Mouse (Mus musculus) megakaryocyte-erythroid progenitor cell, adult 5-6 weeks (primary cell): ENCODE data around the gene Cdh16. TPM values are rescaled to one million over a fixed set of nuclear protein-coding genes. Genes with fewer than 3 reads are reported as not detected.
A peak's percentile ranks its signal among the peaks of the same experiment; 100 is the strongest.
"Not testable (repeated sequence)": the region's sequence is repeated elsewhere in the genome, so short reads cannot be mapped to it uniquely, and the experiment has no call there.

Experiments
- ATAC-seq: replicated peaks from 2 replicates; pipeline ENCODE4 v1.8.0; 2016; ENCODE audit warnings: mild to moderate bottlenecking, inconsistent platforms; ENCODE audit not compliant: severe bottlenecking, poor library complexity, low FRiP score, low TSS enrichment
- total RNA-seq, 2 experiments: library from RNA; stranded (forward) in 1 of 2; stranded (reverse) in 1 of 2; fragments of 200-1000, 215-1000 nt in 1 of 2; fragments of >200 nt in 1 of 2; fragmentation: Nextera tagmentation in 1 of 2; gene quantifications; 2 replicates each; pipeline ENCODE4 v1.2.3; 2014 to 2017

Gene Cdh16
- total RNA-seq, 2 experiments from 2014 or later, result not detected

DNA sequence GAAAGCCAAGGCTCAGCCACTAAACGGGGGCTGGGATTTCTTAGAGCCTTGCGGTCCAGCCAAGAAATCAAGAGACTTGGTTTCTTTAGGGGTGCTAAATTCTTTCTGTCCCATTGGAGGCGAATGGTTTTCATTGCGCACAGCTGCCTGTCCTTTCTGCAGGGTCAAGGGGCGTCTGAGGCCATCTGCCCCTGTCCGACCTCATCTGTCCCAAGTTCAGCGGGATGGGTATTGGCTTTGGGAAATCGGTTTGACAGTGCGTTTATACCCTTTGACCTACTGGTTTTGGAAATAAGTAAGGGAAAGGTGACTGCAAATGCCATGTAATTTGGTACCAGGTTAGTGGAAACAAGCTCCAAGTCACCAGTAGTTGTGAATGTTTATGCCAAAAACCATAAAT lies 32.3 kb downstream of the Cdh16 start:
- ATAC-seq, result no peak

DNA sequence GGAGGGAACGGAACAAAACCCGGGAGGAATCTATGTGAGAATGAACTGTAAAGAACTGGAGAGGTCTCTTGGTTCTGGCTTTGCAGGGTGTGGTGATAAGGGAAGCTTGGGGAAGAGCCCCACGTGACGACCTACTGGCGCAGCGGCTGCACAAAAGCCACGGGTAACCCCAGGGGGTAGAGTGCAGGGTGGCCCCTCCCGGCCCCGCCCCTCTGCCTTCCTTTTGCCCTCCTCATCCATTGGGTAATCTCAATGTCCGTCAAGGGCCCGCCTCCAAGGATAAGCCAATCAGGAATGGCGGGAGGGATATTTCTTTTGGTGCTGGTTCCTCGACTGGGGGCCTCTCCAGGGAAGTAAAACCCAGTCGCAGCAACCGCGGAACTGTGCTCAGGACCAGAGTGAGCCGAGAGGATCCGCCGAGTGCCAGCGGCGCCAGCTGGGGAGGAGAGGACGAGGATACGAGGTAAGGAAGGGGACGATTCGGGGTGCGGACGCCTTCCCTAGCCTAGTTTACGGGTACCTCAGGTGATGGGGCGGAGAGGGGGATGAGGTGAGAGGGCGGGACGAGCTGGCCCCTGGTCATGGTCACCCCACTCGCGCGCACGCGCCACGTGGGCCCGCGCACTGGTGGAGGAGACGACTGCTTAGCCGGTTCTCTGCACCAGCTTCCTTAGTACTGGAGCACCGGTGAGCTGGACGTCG lies 32.9 kb downstream of the Cdh16 start, which contains the start of gene Pdp2:
Pdp2 (plus strand) TSS at position 319 of the 702 bp plus-strand sequence.
- peak; percentile 92 for ATAC-seq

DNA sequence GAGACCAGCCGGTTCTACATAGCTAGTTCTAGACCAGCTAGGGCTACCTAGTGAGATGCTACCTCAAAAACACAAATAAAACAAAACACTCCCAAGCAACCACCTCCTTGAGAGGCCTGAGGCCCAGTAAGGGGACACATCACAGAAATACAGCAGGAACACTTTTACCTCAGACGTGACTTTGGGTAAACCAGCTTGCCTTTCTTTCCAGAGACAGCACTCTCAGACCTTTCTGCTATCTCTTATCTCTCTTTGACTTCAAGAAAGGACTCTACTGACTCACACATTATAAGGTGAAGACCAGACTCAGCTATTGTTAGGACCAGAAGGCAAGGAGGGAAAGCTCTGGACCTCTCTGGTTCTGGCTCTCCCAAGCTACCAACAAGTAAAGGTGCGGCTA lies 33.9 kb downstream of the Cdh16 start:
- ATAC-seq, result no peak

DNA sequence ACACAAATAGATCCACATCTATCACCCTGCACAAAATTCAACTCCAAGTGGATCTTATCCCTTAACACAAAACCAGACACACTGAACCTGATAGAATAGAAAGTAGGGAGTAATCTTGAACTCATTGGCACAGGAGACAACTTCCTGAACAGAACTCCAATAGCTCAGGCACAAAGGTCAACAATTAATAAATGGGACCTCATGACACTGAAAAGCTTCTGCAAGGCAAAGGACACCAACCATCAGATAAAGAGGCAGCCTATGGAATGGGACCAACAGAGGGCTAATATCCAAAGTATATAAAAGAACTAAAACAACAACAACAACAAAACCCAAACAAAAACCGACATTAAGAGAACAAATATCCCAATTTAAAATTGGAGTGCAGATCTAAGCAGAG lies 39.7 kb downstream of the Cdh16 start:
- ATAC-seq, result no peak

DNA sequence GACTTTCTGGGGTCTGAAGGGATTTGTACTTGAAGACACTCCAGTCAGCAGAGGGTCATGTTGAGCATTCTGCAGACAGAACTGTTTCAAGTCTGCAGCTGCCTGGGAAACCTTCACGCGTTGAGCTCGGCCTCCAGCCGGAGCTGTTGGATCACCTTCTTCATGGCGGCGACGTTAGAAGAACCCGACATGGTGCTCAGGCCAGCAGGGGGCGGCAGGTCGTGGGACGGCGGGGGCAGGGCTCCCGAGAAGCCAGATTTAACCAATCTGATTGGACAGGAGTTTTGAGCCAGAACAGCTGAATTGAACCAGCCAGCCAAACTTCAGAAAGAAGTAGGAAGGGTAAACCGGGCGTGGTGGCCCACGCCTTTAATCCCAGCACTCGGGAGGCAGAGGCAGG lies 46.6 kb downstream of the Cdh16 start:
- ATAC-seq, result not testable (repeated sequence)

DNA sequence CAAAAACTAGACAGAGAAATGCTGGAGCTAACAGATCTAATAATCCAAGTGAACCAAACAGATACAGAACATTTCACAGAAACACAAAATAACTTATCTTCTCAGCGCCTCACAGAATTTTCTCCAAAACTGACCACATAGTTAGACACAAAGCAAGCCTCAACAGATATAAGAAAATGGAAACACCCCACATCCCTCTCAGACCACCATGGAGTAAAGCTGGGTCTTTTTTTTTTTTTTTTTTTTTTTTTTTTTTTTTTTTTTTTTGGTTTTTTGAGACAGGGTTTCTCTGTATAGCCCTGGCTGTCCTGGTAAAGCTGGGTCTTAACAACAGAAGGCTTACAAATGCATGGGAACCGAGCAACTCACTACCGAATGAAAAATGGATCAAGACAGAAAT lies 47.4 kb downstream of the Cdh16 start:
- no peak for ATAC-seq

DNA sequence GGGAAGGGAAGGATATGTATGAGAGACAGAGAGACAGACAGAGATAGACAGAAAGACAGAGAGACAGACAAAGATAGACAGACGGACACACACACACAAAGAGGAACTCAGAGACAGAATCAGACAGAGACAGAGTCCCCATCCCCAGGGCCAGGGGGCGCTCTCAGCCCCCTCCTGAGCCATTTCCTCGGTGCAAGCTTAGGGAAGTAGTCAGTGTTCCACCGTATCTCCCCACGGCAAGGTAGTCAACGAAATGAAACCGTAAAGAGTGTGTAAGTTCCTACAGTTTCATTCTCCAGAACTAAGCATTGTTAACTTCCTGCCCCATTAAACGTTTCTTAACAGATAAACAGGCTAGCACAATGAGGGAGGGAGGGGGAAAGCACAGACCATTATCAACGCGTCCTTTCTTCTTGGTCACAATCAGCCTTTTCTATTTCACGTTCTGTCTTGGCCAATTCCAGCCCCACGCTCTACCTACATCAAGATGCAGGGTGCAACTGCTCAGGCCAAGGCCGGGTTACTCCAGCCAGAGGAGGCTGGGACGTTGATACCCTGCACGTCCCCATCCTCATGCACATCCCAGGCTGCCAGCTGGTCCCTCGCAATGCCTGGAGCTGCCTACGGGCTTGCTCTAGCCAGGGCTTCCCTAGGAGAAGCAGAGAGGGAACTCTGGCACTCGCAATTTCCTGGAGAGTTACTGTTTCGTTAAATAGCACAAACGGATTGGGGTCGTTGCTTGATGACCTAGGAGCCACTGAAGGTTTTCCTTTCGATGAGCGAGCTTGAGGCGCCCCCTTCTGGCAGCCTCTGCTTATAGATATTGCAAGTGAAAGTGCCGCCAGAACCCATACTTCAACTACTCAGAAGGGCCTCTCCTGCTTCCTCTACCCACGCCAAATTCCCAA lies 53.5 kb downstream of the Cdh16 start:
- peak; percentile 91 for ATAC-seq

DNA sequence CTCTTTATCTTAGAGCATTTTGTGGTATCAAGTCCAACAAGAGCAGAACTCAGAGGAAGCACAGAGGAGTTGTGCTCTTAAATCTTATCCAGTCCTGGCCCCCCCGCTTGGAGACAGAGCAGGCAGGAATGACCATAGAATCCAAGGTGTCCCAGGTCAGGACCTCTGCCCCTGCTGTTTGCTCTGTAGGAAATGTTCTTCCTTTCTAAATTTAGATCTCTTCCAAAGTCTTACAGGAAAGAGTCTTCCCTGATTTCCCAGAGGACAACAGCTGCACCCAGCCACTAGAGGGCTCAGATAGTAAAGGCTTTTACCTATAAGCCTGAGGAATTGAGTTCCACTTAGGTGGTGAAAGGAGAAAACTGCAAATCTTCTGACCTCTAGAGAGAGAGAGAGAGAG lies 54.6 kb downstream of the Cdh16 start:
- ATAC-seq, result 0 out of 2 replicates have a peak, but pooled peaks have one; percentile 24

DNA sequence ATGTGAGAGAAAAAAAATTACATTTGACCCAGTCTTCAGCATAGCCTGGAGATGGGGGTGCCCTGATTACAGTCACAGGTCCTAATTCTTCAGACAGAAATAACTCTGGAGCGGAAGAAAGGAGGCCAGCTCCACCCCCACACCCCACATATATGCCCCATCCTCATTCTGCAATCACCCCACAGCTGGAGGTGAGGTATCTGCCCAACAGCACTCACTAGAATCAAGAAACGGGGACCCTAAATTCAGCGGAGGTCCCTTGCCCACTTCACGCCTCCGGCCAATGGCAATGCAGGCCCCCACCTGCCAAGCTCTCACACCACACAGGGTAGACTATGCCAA lies 58.8 kb downstream of the Cdh16 start:
- no peak for ATAC-seq

DNA sequence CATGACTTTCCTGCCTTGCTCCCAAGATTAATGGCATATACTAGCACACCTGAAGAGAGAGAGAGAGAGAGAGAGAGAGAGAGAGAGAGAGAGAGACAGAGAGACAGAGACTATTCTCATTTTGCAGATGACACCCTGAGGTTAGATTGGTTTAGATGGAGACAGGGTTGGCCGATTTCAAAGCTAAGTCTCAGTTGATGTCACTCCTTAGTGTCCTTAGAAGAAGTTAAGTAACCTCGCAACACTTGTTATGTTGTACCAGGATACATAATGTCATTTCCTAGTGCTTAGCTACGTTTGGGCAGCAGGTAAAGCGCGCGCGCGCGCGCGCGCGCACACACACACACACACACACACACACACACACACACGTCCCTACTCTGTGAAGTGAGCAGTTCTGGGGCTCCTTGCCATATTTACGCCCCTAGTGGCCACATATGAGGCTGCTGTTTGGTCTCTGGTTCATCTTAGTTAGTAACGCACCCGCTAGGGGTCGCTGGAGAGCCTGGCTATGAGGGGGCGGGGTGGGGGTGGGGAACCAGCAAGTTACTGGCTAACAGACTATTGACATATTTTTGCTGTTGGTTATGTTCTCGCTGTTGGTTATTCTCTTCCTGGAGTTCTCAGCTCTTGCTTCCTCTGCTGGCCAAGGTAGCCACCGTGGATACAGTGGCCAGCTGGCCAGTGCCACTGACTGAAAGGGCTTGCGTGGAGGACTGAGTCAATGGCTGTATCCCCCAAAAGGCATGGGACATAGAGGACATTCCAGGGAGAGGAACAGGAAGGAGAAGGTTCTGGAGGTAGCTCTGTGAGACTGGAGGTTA lies 59.4 kb downstream of the Cdh16 start:
- peak; percentile 95 for ATAC-seq

DNA sequence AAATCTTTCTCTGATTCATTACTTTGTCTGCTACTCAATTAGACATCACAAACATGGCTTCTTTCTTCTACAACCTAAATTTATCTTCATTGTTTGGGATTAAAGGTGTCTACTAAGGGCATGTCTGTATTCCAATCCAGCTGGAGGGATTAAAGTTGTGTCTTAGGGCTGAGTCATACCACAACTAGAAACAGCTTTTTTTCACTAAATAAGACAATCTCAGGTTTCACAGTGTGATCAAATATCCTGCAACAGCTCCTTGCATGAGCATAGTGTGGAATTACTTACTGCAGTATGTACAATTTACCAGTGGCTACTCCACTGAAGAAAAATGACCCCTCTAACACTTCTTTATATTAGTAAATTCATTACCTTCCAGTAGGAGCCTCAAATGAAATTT lies 63.5 kb downstream of the Cdh16 start:
- ATAC-seq, result no peak

DNA sequence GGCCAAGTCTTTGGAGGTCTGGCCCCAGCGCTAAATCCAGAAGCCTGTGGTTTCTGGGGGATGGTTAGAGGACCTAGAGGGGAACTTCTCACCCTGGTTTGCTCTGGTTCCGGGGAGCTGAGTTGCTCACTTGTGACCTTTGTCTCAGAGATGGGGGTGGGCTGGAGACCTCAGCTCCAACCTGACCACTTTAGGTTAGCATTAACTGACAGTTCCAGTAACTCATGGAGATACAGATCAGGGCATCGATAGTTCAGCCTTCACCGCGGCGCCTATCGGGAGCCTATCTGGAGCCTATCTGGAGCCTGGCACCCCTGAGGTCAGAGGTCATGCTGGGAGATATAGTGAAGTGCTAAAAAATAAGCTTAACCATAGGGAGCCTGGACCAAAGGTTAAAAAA lies 67.0 kb downstream of the Cdh16 start:
- ATAC-seq, result no peak

DNA sequence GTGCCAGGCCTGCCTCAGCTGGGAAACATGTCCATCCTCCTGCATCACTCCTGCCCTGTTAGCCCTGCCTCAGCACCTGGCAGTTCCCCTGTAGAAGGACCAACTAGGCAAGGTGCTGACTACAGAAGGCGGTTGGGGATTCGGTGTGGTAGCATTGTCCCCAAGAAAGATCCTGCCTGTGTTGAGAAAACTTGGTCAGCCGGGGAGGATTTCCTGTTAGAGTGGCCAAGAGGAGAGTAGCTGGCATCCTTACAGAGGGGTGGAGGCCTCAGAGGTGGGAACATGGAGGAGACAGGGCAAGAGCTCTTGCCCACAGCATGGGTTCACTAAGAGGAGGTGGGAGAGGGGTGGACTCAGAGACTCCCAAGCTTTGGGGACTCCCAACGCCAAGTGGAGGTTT lies 69.0 kb downstream of the Cdh16 start:
- no peak for ATAC-seq

Other genes with a start within 250 kb of the Cdh16 start
- 0.32 and 1.2 TPM in 2 replicates for gene Cmtm4, start 228.6 kb downstream of the Cdh16 start, total RNA-seq (2014; fragmentation: Nextera tagmentation)
- 1.1 and 1.7 TPM in 2 replicates for gene Cmtm4, start 228.6 kb downstream of the Cdh16 start, total RNA-seq (2017)
- gene Dync1li2, start 181.3 kb downstream of the Cdh16 start, total RNA-seq (2014; fragmentation: Nextera tagmentation), result 25.5 and 35.1 TPM in 2 replicates
- 53.1 and 61.4 TPM in 2 replicates for gene Dync1li2, start 181.3 kb downstream of the Cdh16 start, total RNA-seq (2017)
- not detected in 2 replicates for gene Terb1, start 114.5 kb downstream of the Cdh16 start, total RNA-seq (2014; fragmentation: Nextera tagmentation)
- gene Terb1, start 114.5 kb downstream of the Cdh16 start, total RNA-seq (2017), result not detected in 2 replicates
- 83.2 and 84.8 TPM in 2 replicates for gene Nae1, start 89.8 kb downstream of the Cdh16 start, total RNA-seq (2014; fragmentation: Nextera tagmentation)
- 172 and 193 TPM in 2 replicates for gene Nae1, start 89.8 kb downstream of the Cdh16 start, total RNA-seq (2017)
- 1.8 TPM in 1 of 2 replicates, not detected in the other for gene Car7, start 89.7 kb downstream of the Cdh16 start, total RNA-seq (2014; fragmentation: Nextera tagmentation)
- 3.6 TPM in 1 of 2 replicates, not detected in the other for gene Car7, start 89.7 kb downstream of the Cdh16 start, total RNA-seq (2017)
- 8.6 and 9.5 TPM in 2 replicates for gene Pdp2, start 32.9 kb downstream of the Cdh16 start, total RNA-seq (2014; fragmentation: Nextera tagmentation)
- gene Pdp2, start 32.9 kb downstream of the Cdh16 start, total RNA-seq (2017), result 10.2 and 10.4 TPM in 2 replicates
- gene Rrad, start 6.9 kb upstream of the Cdh16 start, total RNA-seq (2014; fragmentation: Nextera tagmentation), result 1.1 TPM in 1 of 2 replicates, not detected in the other
- 0.19 and 0.94 TPM in 2 replicates for gene Rrad, start 6.9 kb upstream of the Cdh16 start, total RNA-seq (2017)
- gene Ciao2b, start 17.6 kb upstream of the Cdh16 start, total RNA-seq (2014; fragmentation: Nextera tagmentation), result 51.5 and 66.1 TPM in 2 replicates
- gene Ciao2b, start 17.6 kb upstream of the Cdh16 start, total RNA-seq (2017), result 26.4 and 27.7 TPM in 2 replicates
- gene Ces2a, start 109.6 kb upstream of the Cdh16 start, total RNA-seq (2014; fragmentation: Nextera tagmentation), result not detected in 2 replicates
- gene Ces2a, start 109.6 kb upstream of the Cdh16 start, total RNA-seq (2017), result not detected in 2 replicates
- not detected in 2 replicates for gene Ces2b, start 207.2 kb upstream of the Cdh16 start, total RNA-seq (2014; fragmentation: Nextera tagmentation)
- gene Ces2b, start 207.2 kb upstream of the Cdh16 start, total RNA-seq (2017), result not detected in 2 replicates
- not detected in 2 replicates for gene Ces2c, start 222.7 kb upstream of the Cdh16 start, total RNA-seq (2014; fragmentation: Nextera tagmentation)
- not detected in 2 replicates for gene Ces2c, start 222.7 kb upstream of the Cdh16 start, total RNA-seq (2017)